Mouse (Mus musculus) MEL (cell line): Measurements from ENCODE around the gene Ivl. TPM values are rescaled to one million over a fixed set of nuclear protein-coding genes. Genes with fewer than 3 reads are reported as not detected.

Source experiments
- DNase-seq: peaks from one replicate; pipeline ENCODE4 v3.0.0; 2011; ENCODE audit warnings: low read depth, low spot score
- H3K27ac ChIP-seq: 2 replicates; pipeline ENCODE4 v1.5.1; 2012; ENCODE audit warnings: low read depth, mild to moderate bottlenecking, control low read depth, low read length, moderate library complexity; ENCODE audit not compliant: control insufficient read depth
- H3K27me3 ChIP-seq, 2 experiments: fragments of 150-350 bp in 1 of 2; sonication (generic) in 1 of 2; 2 replicates each; pipeline ENCODE4 v1.6.1; 2012; ENCODE audit warnings: low read length in 2 of 2, mild to moderate bottlenecking in 2 of 2, improper control_type of control experiment in 1 of 2, moderate library complexity in 1 of 2; ENCODE audit not compliant: insufficient read depth in 2 of 2, control insufficient read depth in 1 of 2
- H3K36me3 ChIP-seq, 2 experiments: 2 replicates each; pipeline ENCODE4 v1.6.1; 2012 to 2014; ENCODE audit warnings: low read length in 2 of 2, improper control_type of control experiment in 1 of 2, inconsistent platforms in 1 of 2, mild to moderate bottlenecking in 1 of 2; ENCODE audit not compliant: insufficient read depth in 2 of 2, control insufficient read depth in 1 of 2
- H3K4me1 ChIP-seq, 2 experiments: fragments of 150-350 bp in 1 of 2; sonication (generic) in 1 of 2; 2 replicates each; pipeline ENCODE4 v1.6.1; 2012; ENCODE audit warnings: low read length in 2 of 2, improper control_type of control experiment in 1 of 2, mild to moderate bottlenecking in 1 of 2; ENCODE audit not compliant: insufficient read depth in 2 of 2, control insufficient read depth in 1 of 2
- H3K4me3 ChIP-seq, 2 experiments: fragments of 150-350 bp in 1 of 2; sonication (generic) in 1 of 2; 2 replicates each; pipeline ENCODE4 v1.5.1; 2012; ENCODE audit warnings: low read depth in 2 of 2, low read length in 2 of 2, mild to moderate bottlenecking in 2 of 2, moderate library complexity in 2 of 2, control low read depth in 1 of 2, improper control_type of control experiment in 1 of 2; ENCODE audit not compliant: control insufficient read depth in 1 of 2, insufficient read depth in 1 of 2
- H3K79me2 ChIP-seq: 2 replicates; pipeline ENCODE4 v1.6.1; 2012; ENCODE audit warnings: mild to moderate bottlenecking, low read length, moderate library complexity; ENCODE audit not compliant: control insufficient read depth, poor library complexity, insufficient read depth
- H3K9ac ChIP-seq: 2 replicates; pipeline ENCODE4 v1.6.1; 2012; ENCODE audit warnings: low read depth, mild to moderate bottlenecking, control low read depth, low read length, moderate library complexity; ENCODE audit not compliant: control insufficient read depth, poor library complexity, severe bottlenecking
- H3K9me3 ChIP-seq: fragments of 150-350 bp; sonication (generic); replicated peaks from 2 replicates; pipeline ENCODE4 v1.6.1; 2012; ENCODE audit warnings: mild to moderate bottlenecking, low read length, improper control_type of control experiment, moderate library complexity; ENCODE audit not compliant: insufficient read depth
- CHD1 ChIP-seq: IDR thresholded peaks from 2 replicates; pipeline ENCODE4 v1.6.1; 2012; ENCODE audit warnings: low read depth, mild to moderate bottlenecking, inconsistent platforms, low read length, improper control_type of control experiment
- E2F4 ChIP-seq: IDR thresholded peaks from 2 replicates; pipeline ENCODE4 v1.6.1; 2011; ENCODE audit warnings: low read depth, low read length, improper control_type of control experiment, borderline replicate concordance
- EP300 ChIP-seq, 2 experiments: IDR thresholded peaks; 2 replicates each; pipeline ENCODE4 v1.6.1; 2011; ENCODE audit warnings: improper control_type of control experiment in 2 of 2, low read length in 2 of 2, low read depth in 1 of 2, mild to moderate bottlenecking in 1 of 2
- ETS1 ChIP-seq: IDR thresholded peaks from 2 replicates; pipeline ENCODE4 v1.6.1; 2012; ENCODE audit warnings: low read depth, mild to moderate bottlenecking, inconsistent platforms, low read length, improper control_type of control experiment, moderate library complexity
- GABPA ChIP-seq: IDR thresholded peaks from 2 replicates; pipeline ENCODE4 v1.6.1; 2012; ENCODE audit warnings: low read depth, mild to moderate bottlenecking, inconsistent platforms, low read length, improper control_type of control experiment, moderate library complexity
- GATA1 ChIP-seq: IDR thresholded peaks from 2 replicates; pipeline ENCODE4 v1.6.1; 2011; ENCODE audit warnings: low read depth, low read length, improper control_type of control experiment
- MAFK ChIP-seq: IDR thresholded peaks from 2 replicates; pipeline ENCODE4 v1.6.1; 2011; ENCODE audit warnings: low read depth, mild to moderate bottlenecking, low read length, improper control_type of control experiment, borderline replicate concordance
- MAX ChIP-seq: IDR thresholded peaks from 2 replicates; pipeline ENCODE4 v1.6.1; 2011; ENCODE audit warnings: low read length, improper control_type of control experiment
- MXI1 ChIP-seq: IDR thresholded peaks from 2 replicates; pipeline ENCODE4 v1.6.1; 2011; ENCODE audit warnings: mild to moderate bottlenecking, low read depth, low read length, improper control_type of control experiment
- MYC ChIP-seq: IDR thresholded peaks from 2 replicates; pipeline ENCODE4 v1.6.1; 2011; ENCODE audit warnings: low read depth, mild to moderate bottlenecking, low read length, improper control_type of control experiment, moderate library complexity
- NRF1 ChIP-seq: IDR thresholded peaks from 2 replicates; pipeline ENCODE4 v1.6.1; 2014; ENCODE audit warnings: low read depth, mild to moderate bottlenecking, inconsistent platforms, low read length, improper control_type of control experiment, moderate library complexity; ENCODE audit not compliant: poor library complexity, insufficient read depth, severe bottlenecking
- POLR2AphosphoS2 ChIP-seq: IDR thresholded peaks from 2 replicates; pipeline ENCODE4 v1.6.1; 2011; ENCODE audit warnings: low read length, improper control_type of control experiment
- RAD21 ChIP-seq: IDR thresholded peaks from 2 replicates; pipeline ENCODE4 v1.6.1; 2011; ENCODE audit warnings: mild to moderate bottlenecking, low read depth, low read length, improper control_type of control experiment
- RCOR1 ChIP-seq: IDR thresholded peaks from 2 replicates; pipeline ENCODE4 v1.6.1; 2012; ENCODE audit warnings: low read depth, mild to moderate bottlenecking, inconsistent platforms, low read length, improper control_type of control experiment
- SMC3 ChIP-seq: IDR thresholded peaks from 2 replicates; pipeline ENCODE4 v1.6.1; 2011; ENCODE audit warnings: low read depth, low read length, improper control_type of control experiment
- TAL1 ChIP-seq: IDR thresholded peaks from 2 replicates; pipeline ENCODE4 v1.6.1; 2012; ENCODE audit warnings: mild to moderate bottlenecking, inconsistent platforms, low read length, moderate library complexity, mixed read lengths
- TBP ChIP-seq: IDR thresholded peaks from 2 replicates; pipeline ENCODE4 v1.8.0; 2011; ENCODE audit warnings: low read depth, low read length, improper control_type of control experiment
- TCF12 ChIP-seq: IDR thresholded peaks from 2 replicates; pipeline ENCODE4 v1.6.1; 2014; ENCODE audit warnings: low read depth, mild to moderate bottlenecking, inconsistent platforms, low read length, improper control_type of control experiment, moderate library complexity
- USF1 ChIP-seq: IDR thresholded peaks from 2 replicates; pipeline ENCODE4 v1.6.1; 2014; ENCODE audit warnings: low read depth, mild to moderate bottlenecking, inconsistent platforms, low read length, improper control_type of control experiment, moderate library complexity
- USF2 ChIP-seq, 2 experiments: IDR thresholded peaks; 2 replicates each; pipeline ENCODE4 v1.6.1; 2011 to 2012; ENCODE audit warnings: improper control_type of control experiment in 2 of 2, low read length in 2 of 2, borderline replicate concordance in 1 of 2, inconsistent platforms in 1 of 2, low read depth in 1 of 2, mild to moderate bottlenecking in 1 of 2; ENCODE audit not compliant: insufficient read depth in 1 of 2
- ZMIZ1 ChIP-seq: IDR thresholded peaks from 2 replicates; pipeline ENCODE4 v1.6.1; 2012; ENCODE audit warnings: low read depth, mild to moderate bottlenecking, inconsistent platforms, low read length, improper control_type of control experiment, moderate library complexity
- ZNF384 ChIP-seq: IDR thresholded peaks from 2 replicates; pipeline ENCODE4 v1.6.1; 2012; ENCODE audit warnings: low read depth, mild to moderate bottlenecking, inconsistent platforms, low read length, improper control_type of control experiment
- polyA plus RNA-seq, 2 experiments: library from polyadenylated mRNA; stranded (reverse) in 1 of 2; unstranded in 1 of 2; fragments of >175 nt in 1 of 2; fragments of >200 nt in 1 of 2; gene quantifications; 2 replicates each; pipeline versions ENCODE4 v1.2.1 to v1.2.4; 2012; ENCODE audit warnings: low replicate concordance in 2 of 2, low read depth in 1 of 2; ENCODE audit not compliant: insufficient read length in 2 of 2, insufficient read depth in 1 of 2, missing spikeins in 1 of 2
- total RNA-seq: library from RNA; depleted of rRNA; stranded (reverse); fragments of 300-350 nt; gene quantifications from 2 replicates; pipeline ENCODE4 v1.2.3, GENCODE M21; 2012

Gene Ivl
- total and polyA plus RNA-seq, 3 experiments: not detected

DNA sequence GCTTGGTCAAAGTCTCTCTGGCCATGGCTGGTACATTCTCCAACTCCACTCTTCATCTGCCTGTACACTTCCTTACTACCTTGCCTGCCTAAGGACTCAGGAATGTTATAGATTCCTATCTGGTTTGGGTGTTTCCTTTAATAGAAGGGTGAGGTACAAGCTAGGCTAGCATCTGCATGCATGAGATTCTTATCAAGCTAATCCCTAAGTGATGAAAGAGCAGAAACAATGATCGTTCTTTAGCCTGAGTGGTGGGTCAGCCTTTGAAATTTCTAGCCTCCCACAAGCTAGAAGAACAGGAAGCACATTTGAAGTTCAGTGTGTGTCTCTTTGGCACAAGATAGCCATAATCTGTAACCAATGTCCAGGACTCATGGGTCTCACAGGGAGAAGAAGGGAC lies 36.3 kb upstream of the Ivl start:
- no peak overlapping the region for H3K9ac ChIP-seq
- H3K4me3 ChIP-seq: no peak overlapping the region
- no peaks in the 10 kb centered on the region for H3K27me3 ChIP-seq
- H3K79me2 ChIP-seq: no peaks in the 10 kb centered on the region
- no peaks in the 10 kb centered on the region for H3K36me3 ChIP-seq
- no peaks in the 10 kb centered on the region for H3K4me1 ChIP-seq
- H3K9me3 ChIP-seq: no peaks in the 10 kb centered on the region
- TF ChIP-seq MAX (no peak), NRF1 (no peak), TAL1 (no peak), RAD21 (no peak), USF1 (no peak), EP300 (IDR thresholded peaks at IDR 0.05; ENCODE audit: low read depth in 1 of 2, low read length in 2 of 2) (no peak), SMC3 (no peak), MYC (no peak), USF2 (IDR thresholded peaks at IDR 0.05; ENCODE audit: borderline replicate concordance in 1 of 2, insufficient read depth in 1 of 2, low read depth in 1 of 2, low read length in 2 of 2) (no peak), ZNF384 (no peak), GATA1 (no peak), MXI1 (no peak), TCF12 (no peak), TBP (no peak)
- H3K27ac ChIP-seq: no peak overlapping the region
- DNase-seq: no peak

DNA sequence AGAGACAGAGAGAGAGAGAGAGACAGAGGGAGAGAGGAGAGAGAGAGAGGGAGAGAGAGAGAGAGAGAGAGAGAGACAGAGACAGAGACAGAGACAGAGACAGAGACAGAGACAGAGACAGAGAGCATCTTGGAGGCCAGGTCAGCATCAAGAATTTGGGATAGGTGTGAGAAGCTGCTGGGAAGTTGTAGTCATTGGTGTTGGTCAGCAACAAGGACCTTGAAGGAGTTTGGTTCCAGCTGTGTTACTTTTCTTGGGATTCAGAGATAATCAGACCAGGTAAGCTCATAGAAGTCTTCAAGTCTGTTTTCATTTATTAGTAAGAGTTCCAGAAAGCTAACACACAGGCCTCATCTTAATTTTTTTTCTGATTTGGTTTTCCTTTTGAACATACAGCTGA lies 33.9 kb upstream of the Ivl start, which contains the start of gene 2210017I01Rik:
TSS of gene 2210017I01Rik (minus strand) at position 101 of the 400 bp plus-strand sequence.
- Histone ChIP-seq H3K9me3 (no peaks in the 10 kb centered on the region), H3K36me3 (no peaks in the 10 kb centered on the region), H3K27me3 (no peaks in the 10 kb centered on the region), H3K4me1 (no peaks in the 10 kb centered on the region), H3K4me3 (no peak within 1 kb of the TSS)
- DNase-seq: no peak
- no peak for TF ChIP-seq SMC3
- TF ChIP-seq GABPA: no peak
- no peak for TF ChIP-seq USF2 (IDR thresholded peaks at IDR 0.05; ENCODE audit: borderline replicate concordance in 1 of 2, insufficient read depth in 1 of 2, low read depth in 1 of 2, low read length in 2 of 2)
- no peak for TF ChIP-seq E2F4
- TF ChIP-seq CHD1: no peak
- TF ChIP-seq ETS1: no peak
- TF ChIP-seq ZMIZ1: no peak
- TF ChIP-seq POLR2AphosphoS2: no peak
- no peak for TF ChIP-seq MAFK
- no peak for TF ChIP-seq RCOR1
- TF ChIP-seq, all 39 proteins: peak for 0
- Histone ChIP-seq H3K27ac (no peak within 1 kb of the TSS), H3K9ac (no peak within 1 kb of the TSS), H3K79me2 (no peaks in the 10 kb centered on the region)
